Mouse (Mus musculus) forebrain, embryonic 11.5 days (tissue): ENCODE data around the gene Dcdc2c. TPM values are rescaled to one million over a fixed set of nuclear protein-coding genes. Genes with fewer than 3 reads are reported as not detected.

Experiments
- ATAC-seq: fragments of 200-750 bp; cut with Nextera tagmentation; replicated peaks from 2 replicates; pipeline ENCODE4 v1.8.0; 2017; ENCODE audit warnings: moderate TSS enrichment; ENCODE audit not compliant: low FRiP score
- DNase-seq: peaks from one replicate; pipeline ENCODE4 v3.0.0-alpha.2; 2017; ENCODE audit warnings: low spot score
- H3K27ac ChIP-seq: fragments of 300-500 bp; sonication (generic); 2 replicates; pipeline ENCODE4 v1.5.1; 2014; ENCODE audit warnings: low read depth, low read length
- H3K27me3 ChIP-seq: fragments of 300-500 bp; sonication (generic); 2 replicates; pipeline ENCODE4 v1.6.1; 2014; ENCODE audit warnings: mild to moderate bottlenecking, low read length, mixed read lengths; ENCODE audit not compliant: control insufficient read depth, insufficient read depth
- H3K36me3 ChIP-seq: fragments of 300-500 bp; sonication (generic); 2 replicates; pipeline ENCODE4 v1.6.1; 2014; ENCODE audit warnings: mild to moderate bottlenecking, low read length, moderate library complexity, mixed read lengths; ENCODE audit not compliant: control insufficient read depth, insufficient read depth
- H3K4me1 ChIP-seq: fragments of 300-500 bp; sonication (generic); replicated peaks from 2 replicates; pipeline ENCODE4 v1.6.1; 2014; ENCODE audit warnings: low read length, mixed read lengths; ENCODE audit not compliant: control insufficient read depth, insufficient read depth
- H3K4me2 ChIP-seq: fragments of 300-500 bp; sonication (generic); 2 replicates; pipeline ENCODE4 v1.6.1; 2014; ENCODE audit warnings: low read depth, mild to moderate bottlenecking, low read length, moderate library complexity, mixed read lengths; ENCODE audit not compliant: severe bottlenecking
- H3K4me3 ChIP-seq: fragments of 300-500 bp; sonication (generic); 2 replicates; pipeline ENCODE4 v1.5.1; 2014; ENCODE audit warnings: low read depth, low read length
- H3K9ac ChIP-seq: fragments of 300-500 bp; sonication (generic); 2 replicates; pipeline ENCODE4 v1.6.1; 2014; ENCODE audit warnings: low read length
- H3K9me3 ChIP-seq: fragments of 300-500 bp; sonication (generic); 2 replicates; pipeline ENCODE4 v1.6.1; 2016; ENCODE audit warnings: low read length, mixed read lengths; ENCODE audit not compliant: control insufficient read depth
- WGBS: fragments of 180-500 bp; shearing (Covaris S2); extraction: QIAGEN DNeasy Blood & Tissue Kit; methylation state at CpG from one replicate; pipeline ENCODE4 v1.1.7; 2014; 5-methylcytosine and 5-hydroxymethylcytosine counted together
- polyA plus RNA-seq: library from polyadenylated mRNA; unstranded; fragments of >200 nt; fragmentation: Nextera tagmentation; extraction: Ambion mirVana; gene quantifications from 2 replicates; pipeline ENCODE4 v1.2.1, GENCODE M21; 2014

Gene Dcdc2c
- polyA plus RNA-seq = 0.21 and 0.31 TPM in 2 replicates

DNA sequence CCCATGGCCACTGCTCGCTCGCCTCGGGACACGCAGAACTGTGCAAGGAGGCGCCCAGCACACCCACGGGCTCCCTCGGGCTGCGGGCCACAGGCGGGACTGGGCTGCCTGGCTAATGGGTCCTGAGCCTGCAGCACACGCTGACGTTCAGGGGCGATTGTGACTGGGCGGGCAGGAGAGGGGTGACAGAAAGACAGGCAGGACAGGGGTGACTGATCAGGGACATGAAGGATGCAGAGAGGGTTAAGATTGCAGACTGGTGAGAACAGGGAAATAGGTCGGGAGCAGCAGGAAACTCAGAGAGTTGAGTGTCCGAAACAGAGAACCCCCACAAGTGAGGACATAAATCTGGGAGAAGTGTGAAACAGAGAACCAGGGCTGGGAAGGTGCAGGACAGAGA is at the start of gene Dcdc2c:
Gene Dcdc2c (minus strand): TSS at position 101 of the 400 bp plus-strand sequence.
- Histone ChIP-seq H3K27me3 (no peaks in the 10 kb centered on the region), H3K4me3 (no peak within 1 kb of the TSS), H3K9ac (no peak within 1 kb of the TSS), H3K27ac (no peak within 1 kb of the TSS), H3K4me1 (no peaks in the 10 kb centered on the region), H3K4me2 (no peak within 1 kb of the TSS), H3K9me3 (no peaks in the 10 kb centered on the region), H3K36me3 (no peaks in the 10 kb centered on the region)
- 68% methylated on average over 15 of the region's 15 CpGs for WGBS
- ATAC-seq (no peak), DNase-seq (no peak)

DNA sequence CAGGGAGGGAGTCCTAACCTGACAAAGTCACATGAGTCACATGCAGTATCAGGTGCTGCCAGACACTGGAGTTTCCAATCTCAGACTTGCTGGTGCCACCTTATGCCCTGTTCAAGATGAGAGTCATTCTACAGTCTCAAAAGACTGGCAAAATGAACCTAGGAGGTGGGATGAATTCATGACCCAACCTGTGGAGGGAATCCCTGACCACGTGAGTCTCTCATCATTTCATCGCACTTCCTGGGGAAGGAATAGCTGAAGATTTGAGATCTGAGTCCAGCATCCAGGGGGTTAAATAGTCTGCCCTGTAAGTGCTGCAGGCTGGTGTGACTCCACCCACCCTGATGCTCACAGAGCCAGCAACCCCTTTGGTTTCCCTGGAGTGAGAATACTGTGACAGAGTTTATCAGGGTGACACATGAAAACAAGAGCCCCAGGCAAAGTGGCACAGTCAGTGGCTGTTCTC is 46.4 kb upstream of the Dcdc2c start:
- no peak overlapping the region for H3K9ac ChIP-seq
- H3K27me3 ChIP-seq = no peaks in the 10 kb centered on the region
- 0 out of 2 replicates have a peak, but pooled peaks cover 2% of the 10 kb centered on the region for H3K4me1 ChIP-seq
- no peak overlapping the region for H3K4me3 ChIP-seq
- 68% methylated on average over 2 of the region's 2 CpGs for WGBS
- no peak overlapping the region for H3K27ac ChIP-seq
- no peak for ATAC-seq
- H3K36me3 ChIP-seq = no peaks in the 10 kb centered on the region
- H3K4me2 ChIP-seq = no peak overlapping the region
- DNase-seq = no peak
- no peaks in the 10 kb centered on the region for H3K9me3 ChIP-seq

DNA sequence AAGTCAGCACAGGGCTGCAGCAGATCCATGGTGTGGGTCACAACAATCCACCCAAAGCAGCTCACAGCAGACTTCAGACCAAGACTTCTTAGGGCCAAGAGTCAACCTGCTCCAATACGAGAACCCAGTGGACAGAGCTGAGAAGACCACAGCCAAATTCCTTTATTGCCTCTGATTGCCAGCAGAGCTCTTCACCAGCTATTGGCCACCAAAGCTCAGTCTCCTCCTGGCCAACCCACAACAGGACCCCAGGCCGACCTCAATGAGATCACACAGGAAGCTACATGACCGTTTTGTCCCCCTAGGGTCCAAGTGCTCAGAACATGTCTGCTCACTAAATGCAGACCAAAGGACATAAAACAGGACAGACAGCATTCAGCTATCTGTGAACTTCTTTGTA is 45.9 kb upstream of the Dcdc2c start:
- Histone ChIP-seq H3K27me3 (no peaks in the 10 kb centered on the region), H3K27ac (no peak overlapping the region), H3K4me1 (0 out of 2 replicates have a peak, but pooled peaks cover 2% of the 10 kb centered on the region), H3K4me3 (no peak overlapping the region), H3K9ac (no peak overlapping the region), H3K36me3 (no peaks in the 10 kb centered on the region), H3K9me3 (no peaks in the 10 kb centered on the region), H3K4me2 (no peak overlapping the region)
- no peak for DNase-seq
- WGBS = 68% methylated on average over 3 of the region's 3 CpGs
- ATAC-seq = no peak

DNA sequence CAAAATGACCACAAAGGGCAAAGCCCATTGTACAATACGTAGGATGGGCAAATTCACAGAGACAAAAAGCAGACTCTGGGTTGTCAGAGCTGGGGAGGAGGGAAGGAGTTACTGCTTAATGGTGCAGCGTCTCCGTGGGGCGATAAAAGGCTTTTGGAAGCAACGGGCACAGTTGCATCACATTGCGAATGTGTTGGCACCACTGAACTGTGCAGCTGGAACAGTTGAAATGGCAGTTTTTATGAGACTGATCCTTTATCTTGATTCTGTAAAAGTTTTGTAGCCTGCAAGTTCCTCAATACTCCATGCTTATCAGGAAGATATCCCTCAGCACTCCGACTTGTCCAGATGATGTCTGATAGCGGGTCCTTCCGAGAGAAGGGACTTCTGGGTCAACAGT is 45.5 kb upstream of the Dcdc2c start:
- Histone ChIP-seq H3K4me3 (no peak overlapping the region), H3K9me3 (no peaks in the 10 kb centered on the region), H3K36me3 (no peaks in the 10 kb centered on the region), H3K9ac (no peak overlapping the region), H3K27ac (no peak overlapping the region), H3K4me2 (no peak overlapping the region), H3K27me3 (no peaks in the 10 kb centered on the region), H3K4me1 (0 out of 2 replicates have a peak, but pooled peaks cover 2% of the 10 kb centered on the region)
- DNase-seq (no peak), ATAC-seq (no peak)
- WGBS = 93% methylated on average over 9 of the region's 9 CpGs

DNA sequence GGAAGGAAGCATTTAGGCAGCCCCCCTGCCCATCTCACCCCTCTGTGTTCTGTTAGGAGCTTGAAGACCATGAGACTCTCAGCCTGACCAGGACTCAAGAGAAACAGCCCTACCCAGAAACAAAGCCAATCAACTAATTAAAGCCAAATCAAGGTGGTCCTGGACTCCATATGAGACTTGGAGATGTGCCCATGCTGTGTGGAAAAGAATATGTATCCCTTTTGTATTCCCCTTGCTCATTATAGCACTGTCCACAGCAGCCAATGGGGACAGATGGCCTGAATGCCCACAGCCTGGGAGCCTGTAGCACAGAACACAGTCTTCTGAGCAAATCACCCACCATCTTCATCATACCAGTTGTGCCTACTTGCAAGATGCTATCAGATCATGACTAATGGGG is 44.7 kb upstream of the Dcdc2c start:
- H3K36me3 ChIP-seq = no peaks in the 10 kb centered on the region
- no peaks in the 10 kb centered on the region for H3K4me1 ChIP-seq
- H3K27me3 ChIP-seq = no peaks in the 10 kb centered on the region
- H3K4me2 ChIP-seq = no peak overlapping the region
- no peak for ATAC-seq
- no peak for DNase-seq
- no peak overlapping the region for H3K27ac ChIP-seq
- no peak overlapping the region for H3K9ac ChIP-seq
- no peak overlapping the region for H3K4me3 ChIP-seq
- H3K9me3 ChIP-seq = no peaks in the 10 kb centered on the region

DNA sequence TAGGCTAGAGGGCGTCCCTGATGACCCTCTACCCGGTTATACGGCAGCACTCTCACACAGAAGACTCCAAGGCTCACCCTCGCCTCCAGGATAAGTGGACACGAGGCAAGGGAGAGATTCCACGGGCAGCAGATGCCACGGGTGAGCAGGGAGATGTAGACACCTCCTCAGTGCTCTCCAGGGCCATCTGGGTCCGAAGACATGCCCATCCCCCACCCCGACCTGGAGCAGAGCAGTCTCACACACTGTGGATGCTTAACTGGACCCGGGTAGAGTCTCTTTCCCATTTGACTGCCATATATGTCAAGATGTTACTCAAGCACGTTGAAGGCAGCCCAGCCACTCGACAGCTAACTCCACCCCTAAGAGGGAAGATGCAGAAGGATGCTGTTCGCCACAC is 38.2 kb upstream of the Dcdc2c start:
- 55% methylated on average over 13 of the region's 13 CpGs for WGBS
- H3K4me1 ChIP-seq = no peaks in the 10 kb centered on the region
- no peak overlapping the region for H3K27ac ChIP-seq
- no peaks in the 10 kb centered on the region for H3K36me3 ChIP-seq
- H3K9ac ChIP-seq = no peak overlapping the region
- no peak overlapping the region for H3K4me2 ChIP-seq
- H3K9me3 ChIP-seq = no peaks in the 10 kb centered on the region
- no peak for ATAC-seq
- H3K27me3 ChIP-seq = peaks cover 2% of the 10 kb centered on the region; the same call in 1 of the 2 replicates
- no peak for DNase-seq
- H3K4me3 ChIP-seq = no peak overlapping the region

DNA sequence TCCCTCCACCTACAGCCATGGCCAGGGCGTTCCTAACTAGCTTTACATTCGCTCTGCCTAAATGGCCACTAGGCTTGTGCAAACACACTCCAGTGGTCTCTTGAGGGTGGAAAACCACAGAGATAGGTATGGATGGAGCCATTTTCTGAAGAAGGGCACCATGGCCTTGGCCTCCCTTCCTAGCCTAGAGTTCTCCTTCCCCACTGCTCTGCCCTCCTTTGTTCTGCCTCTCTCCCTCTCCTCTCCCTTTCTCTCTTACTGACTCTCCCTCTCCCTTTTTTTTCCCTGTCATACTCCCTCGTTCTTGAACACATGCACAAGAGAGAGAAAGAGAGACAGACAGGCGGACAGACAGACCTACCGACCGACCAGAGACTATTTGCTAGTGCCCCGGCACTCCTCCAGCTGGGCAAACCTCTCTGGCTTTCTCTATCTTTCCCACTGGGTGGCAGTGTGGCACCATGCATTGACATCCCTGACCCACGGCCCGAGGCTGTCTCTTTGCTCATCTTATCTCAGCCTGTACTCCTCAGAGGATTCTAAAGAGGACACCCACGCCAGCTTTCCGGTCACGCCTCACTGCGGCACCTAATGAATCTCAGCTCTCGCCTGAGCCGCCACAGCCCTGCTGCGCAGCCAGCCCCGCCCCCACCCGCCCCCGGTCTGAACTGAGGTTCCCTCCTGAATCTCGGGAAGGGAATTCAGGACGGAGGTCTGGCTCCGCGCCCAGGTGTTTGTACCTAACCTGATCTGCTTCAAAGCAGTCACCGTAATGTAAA is 37.1 kb upstream of the Dcdc2c start:
- Histone ChIP-seq H3K27me3 (peaks cover 2% of the 10 kb centered on the region; the same call in 1 of the 2 replicates), H3K4me2 (peak overlapping the region; percentile 73), H3K4me3 (peak overlapping the region; percentile 37), H3K9ac (peak overlapping the region; percentile 52), H3K9me3 (no peaks in the 10 kb centered on the region), H3K4me1 (no peaks in the 10 kb centered on the region), H3K27ac (no peak overlapping the region), H3K36me3 (no peaks in the 10 kb centered on the region)
- peak; percentile 90 for ATAC-seq
- 11% methylated on average over 24 of the region's 24 CpGs for WGBS
- peak; percentile 87 for DNase-seq

DNA sequence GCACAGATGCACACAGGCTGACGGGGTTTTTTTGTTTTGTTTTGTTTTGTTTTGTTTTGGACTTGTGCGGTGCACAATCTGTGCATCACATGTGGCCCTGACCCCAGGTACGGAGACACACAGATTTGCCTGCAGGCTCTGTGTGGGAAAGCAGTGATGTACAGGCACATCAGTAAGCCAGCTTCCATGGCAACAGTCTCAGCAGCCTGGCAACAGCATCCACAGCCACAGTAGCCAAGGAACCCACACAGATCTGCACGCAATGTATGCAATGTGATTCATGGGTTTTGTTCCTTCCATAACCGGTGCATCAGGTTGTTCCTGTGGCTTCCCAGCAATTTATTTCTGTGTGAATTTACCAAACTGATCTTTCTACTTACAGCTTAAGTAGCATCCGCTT is 35.8 kb upstream of the Dcdc2c start:
- Histone ChIP-seq H3K9ac (no peak overlapping the region), H3K9me3 (no peaks in the 10 kb centered on the region), H3K4me2 (no peak overlapping the region), H3K4me3 (no peak overlapping the region), H3K36me3 (no peaks in the 10 kb centered on the region), H3K4me1 (no peaks in the 10 kb centered on the region), H3K27me3 (peaks cover 2% of the 10 kb centered on the region; the same call in 1 of the 2 replicates), H3K27ac (no peak overlapping the region)
- ATAC-seq (no peak), DNase-seq (no peak)
- 76% methylated on average over 6 of the region's 6 CpGs for WGBS

DNA sequence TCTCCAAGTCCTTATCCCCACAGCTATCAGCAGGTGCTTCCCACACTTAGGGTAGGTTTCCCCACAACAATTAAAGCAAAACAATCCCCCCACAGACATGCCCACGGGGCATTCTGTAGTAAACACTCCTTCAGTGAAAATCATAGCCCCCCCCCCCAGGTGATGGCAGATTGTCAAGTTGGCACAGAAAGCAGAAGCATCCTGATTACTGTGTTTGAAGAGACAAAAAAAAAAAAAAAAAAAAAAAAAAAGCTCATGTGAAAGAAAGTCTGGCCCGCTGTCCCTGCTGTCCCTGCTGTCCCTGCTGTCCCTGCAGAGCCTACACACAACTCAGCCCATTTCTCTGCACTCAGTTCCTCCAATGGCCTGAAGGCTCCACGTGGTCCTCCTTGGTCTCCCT is 31.8 kb upstream of the Dcdc2c start:
- DNase-seq (no peak), ATAC-seq (no peak)
- Histone ChIP-seq H3K4me1 (no peaks in the 10 kb centered on the region), H3K9me3 (no peaks in the 10 kb centered on the region), H3K9ac (no peak overlapping the region), H3K4me2 (no peak overlapping the region), H3K36me3 (no peaks in the 10 kb centered on the region), H3K27ac (no peak overlapping the region), H3K27me3 (0 out of 2 replicates have a peak, but pooled peaks cover 2% of the 10 kb centered on the region), H3K4me3 (no peak overlapping the region)
- 72% methylated on average over 3 of the region's 3 CpGs for WGBS
